ENCODE assay signal across 16 mouse cellular contexts in the genomic region with DNA sequence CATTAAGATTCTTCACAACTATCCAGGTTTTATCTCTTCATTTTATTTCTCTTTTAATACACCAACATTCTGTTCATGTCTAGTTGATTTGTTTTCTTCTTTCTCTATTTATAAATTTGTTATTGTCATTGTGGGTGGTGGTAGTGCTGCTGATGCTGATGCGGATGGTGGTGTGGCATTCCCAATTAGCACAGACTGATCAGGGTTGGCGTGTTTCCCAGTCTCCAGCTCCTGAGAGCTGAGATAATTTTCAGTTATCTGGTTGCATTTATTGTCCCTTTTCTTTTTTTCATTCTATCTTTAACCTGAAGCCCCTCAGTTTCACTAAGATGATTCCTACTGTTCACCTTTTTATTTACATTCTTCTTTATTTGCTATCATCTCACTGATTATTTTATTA.
DNase-seq lines count a peak whose midpoint lies in the region; TF ChIP-seq lines count a peak whose summit lies in the region.
"Had no signal": no experiment of that assay in that cellular context is flagged by ENCODE, and none has a peak within 500 bp of the region (broad histone marks: within the 10 kb centered on the region; RNA-seq: fewer than 3 reads in every experiment).

No protein-coding gene starts in this region.

- WGBS in limb, embryonic 10.5 days, result 89% methylated on average over 2 of the region's 2 CpGs

- H3K4me1 ChIP-seq in limb, embryonic 10.5 days, result no peaks in the 10 kb centered on the region
- H3K4me1 ChIP-seq: embryonic facial prominence, embryonic 13.5 days; midbrain, embryonic 13.5 days had no signal

- no peaks in the 10 kb centered on the region for H3K9me3 ChIP-seq in limb, embryonic 10.5 days (replicated peaks)
- H3K9me3 ChIP-seq: embryonic facial prominence, embryonic 13.5 days; midbrain, embryonic 13.5 days had no signal

- intact Hi-C loops in left cerebral cortex, adult 2 months (cut with DNase I), result no loop called here
- intact Hi-C loops in left cerebral cortex, postnatal 36 days (cut with DNase I), result no loop called here

- no peak overlapping the region for H3K27ac ChIP-seq in left cerebral cortex, adult 2 months
- H3K27ac ChIP-seq in limb, embryonic 10.5 days, result no peak overlapping the region
- H3K27ac ChIP-seq: embryonic facial prominence, embryonic 13.5 days; midbrain, embryonic 13.5 days had no signal

- H3K4me3 ChIP-seq in left cerebral cortex, adult 2 months, result no peak overlapping the region
- no peak overlapping the region for H3K4me3 ChIP-seq in limb, embryonic 10.5 days
- H3K4me3 ChIP-seq: embryonic facial prominence, embryonic 13.5 days; midbrain, embryonic 13.5 days; myocyte had no signal

- DNase-seq in left cerebral cortex, adult 2 months (ENCODE audit: extremely low spot score in 1 of 2, low spot score in 2 of 2), result peak; percentile 11 to 20
- DNase-seq in left cerebral cortex, postnatal 36 days (ENCODE audit: low spot score in 2 of 2), result no peak
- DNase-seq in brain, embryonic 14.5 days (ENCODE audit: low read depth), result peak; percentile 59
- peak; percentile 46 to 65 for DNase-seq in layer of hippocampus, adult 8-10 months (ENCODE audit: low spot score in 2 of 2)
- peak; percentile 46 to 61 for DNase-seq in right cerebral cortex, postnatal 10 days (ENCODE audit: low spot score in 2 of 2)
- DNase-seq in limb, embryonic 10.5 days (ENCODE audit: low spot score), result no peak
- no peak for DNase-seq in kidney, adult 18-20 months
- DNase-seq: heart, postnatal 4 days; kidney, adult 8-10 months; kidney, postnatal 14 days; liver; lung, postnatal 10 days; thymus, postnatal 25 days had no signal

- no peaks in the 10 kb centered on the region for H3K27me3 ChIP-seq in limb, embryonic 10.5 days (ENCODE audit: low read depth, poor library complexity, severe bottlenecking)
- H3K27me3 ChIP-seq: embryonic facial prominence, embryonic 13.5 days; midbrain, embryonic 13.5 days had no signal

- H3K36me3 ChIP-seq in limb, embryonic 10.5 days, result no peaks in the 10 kb centered on the region
- H3K36me3 ChIP-seq: embryonic facial prominence, embryonic 13.5 days; midbrain, embryonic 13.5 days had no signal

- no peak for TF ChIP-seq CTCF in left cerebral cortex, adult 2 months (IDR thresholded peaks at IDR 0.05)
- TF ChIP-seq CTCF in brain, embryonic 14.5 days (IDR thresholded peaks at IDR 0.05; ENCODE audit: borderline replicate concordance, extremely low read depth, insufficient read depth, insufficient read length), result no peak

- no peak for TF ChIP-seq POLR2A in brain, embryonic 14.5 days (IDR thresholded peaks at IDR 0.05; ENCODE audit: borderline replicate concordance, extremely low read depth, insufficient read depth, insufficient read length, poor library complexity, severe bottlenecking)

Comparison
In these comparisons a context has a peak if more than half of its experiments do, and no peak if none do; other contexts are left out.
1. DNase-seq: peak in left cerebral cortex, adult 2 months (2 of 2), brain, embryonic 14.5 days (single experiment), layer of hippocampus, adult 8-10 months (2 of 2) and right cerebral cortex, postnatal 10 days (2 of 2); none in left cerebral cortex, postnatal 36 days (0 of 2), limb, embryonic 10.5 days (single experiment) and kidney, adult 18-20 months (single experiment).